In the genomic region with DNA sequence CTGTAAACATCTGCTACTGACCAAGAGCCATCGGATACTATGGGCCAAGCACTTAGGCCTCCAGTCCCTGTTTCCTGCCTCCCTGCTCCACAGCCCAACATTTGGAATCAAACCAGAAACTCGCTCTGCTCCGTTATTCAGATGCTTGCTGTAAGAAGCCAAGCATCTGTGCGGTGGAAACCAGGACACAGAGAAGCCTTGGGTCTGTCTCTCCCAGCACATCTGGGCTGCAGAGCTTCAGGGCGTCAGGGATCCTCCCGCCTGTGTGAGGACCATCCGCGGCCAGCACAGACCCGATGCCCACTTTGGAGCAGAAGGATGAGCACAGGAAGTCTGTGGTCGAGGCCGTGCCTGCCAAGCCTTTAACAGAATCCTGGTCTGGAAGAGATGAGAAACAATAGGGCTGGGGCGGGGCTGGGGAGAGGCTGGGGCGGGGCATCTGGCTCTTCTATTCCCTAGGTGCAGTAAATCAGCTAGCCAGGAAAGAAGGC, we compare ENCODE assay signal across 8 mouse cellular contexts. TPM values are rescaled to one million over a fixed set of nuclear protein-coding genes. Genes with fewer than 3 reads are reported as not detected.
DNase-seq lines count a peak whose midpoint lies in the region; ATAC-seq and TF ChIP-seq lines count a peak whose summit lies in the region.

No protein-coding gene starts in this region.

- H3K9me3 ChIP-seq in lung, embryonic 14.5 days (ENCODE audit: low read depth, low read length) = no peaks in the 10 kb centered on the region
- H3K9me3 ChIP-seq in embryonic facial prominence, embryonic 14.5 days (ENCODE audit: control insufficient read depth, low read length) = no peaks in the 10 kb centered on the region
- no peaks in the 10 kb centered on the region for H3K9me3 ChIP-seq in midbrain, embryonic 16.5 days (replicated peaks; ENCODE audit: control insufficient read depth, low read length, poor library complexity, severe bottlenecking)

- no peak overlapping the region for H3K4me3 ChIP-seq in lung, embryonic 14.5 days (ENCODE audit: low read depth, low read length)
- H3K4me3 ChIP-seq in embryonic facial prominence, embryonic 14.5 days (ENCODE audit: low read depth, low read length) = no peak overlapping the region
- H3K4me3 ChIP-seq in midbrain, embryonic 16.5 days (ENCODE audit: low read depth, low read length) = no peak overlapping the region

- H3K36me3 ChIP-seq in lung, embryonic 14.5 days (ENCODE audit: insufficient read depth) = no peaks in the 10 kb centered on the region
- no peaks in the 10 kb centered on the region for H3K36me3 ChIP-seq in embryonic facial prominence, embryonic 14.5 days (ENCODE audit: control insufficient read depth, insufficient read depth, low read length)
- H3K36me3 ChIP-seq in midbrain, embryonic 16.5 days (ENCODE audit: control insufficient read depth, insufficient read depth, low read length) = no peaks in the 10 kb centered on the region

- H3K9ac ChIP-seq in lung, embryonic 14.5 days = no peak overlapping the region
- no peak overlapping the region for H3K9ac ChIP-seq in embryonic facial prominence, embryonic 14.5 days (ENCODE audit: low read depth, low read length)
- no peak overlapping the region; the same call in 1 of the 2 replicates for H3K9ac ChIP-seq in midbrain, embryonic 16.5 days (ENCODE audit: low read depth, low read length)

- peaks cover 15% of the 10 kb centered on the region for H3K4me1 ChIP-seq in lung, embryonic 14.5 days (ENCODE audit: insufficient read depth)
- H3K4me1 ChIP-seq in embryonic facial prominence, embryonic 14.5 days (ENCODE audit: control insufficient read depth, insufficient read depth, low read length) = peaks cover 13% of the 10 kb centered on the region; the same call in 1 of the 2 replicates
- peaks cover 9% of the 10 kb centered on the region; the same call in 1 of the 2 replicates for H3K4me1 ChIP-seq in midbrain, embryonic 16.5 days (ENCODE audit: control insufficient read depth, insufficient read depth, low read length)

- ATAC-seq in lung, embryonic 14.5 days (ENCODE audit: insufficient read depth) = no peak
- ATAC-seq in embryonic facial prominence, embryonic 14.5 days (ENCODE audit: low read depth) = peak; percentile 54
- ATAC-seq in megakaryocyte, adult 5-6 weeks (ENCODE audit: poor library complexity, severe bottlenecking) = no peak
- ATAC-seq in midbrain, embryonic 16.5 days = no peak
- no peak for ATAC-seq in CD4-positive, CD25-positive, alpha-beta regulatory T cell, adult 4 months

- intact Hi-C loops in heart, postnatal 36 days (cut with DNase I) = no loop called here

- WGBS in lung, embryonic 14.5 days = 21% methylated on average over 13 of the region's 13 CpGs
- WGBS in embryonic facial prominence, embryonic 14.5 days = 18% methylated on average over 13 of the region's 13 CpGs
- WGBS in midbrain, embryonic 16.5 days = 33% methylated on average over 13 of the region's 13 CpGs

- H3K27me3 ChIP-seq in lung, embryonic 14.5 days (ENCODE audit: insufficient read depth, low read length) = no peaks in the 10 kb centered on the region
- no peaks in the 10 kb centered on the region for H3K27me3 ChIP-seq in embryonic facial prominence, embryonic 14.5 days (replicated peaks; ENCODE audit: control insufficient read depth, insufficient read depth, low read length)
- no peaks in the 10 kb centered on the region for H3K27me3 ChIP-seq in midbrain, embryonic 16.5 days (ENCODE audit: control insufficient read depth, insufficient read depth, low read depth, low read length)

- no peak for TF ChIP-seq CTCF in lung, embryonic 14.5 days (IDR thresholded peaks at IDR 0.05; ENCODE audit: low read depth)

- H3K4me2 ChIP-seq in lung, embryonic 14.5 days = no peak overlapping the region
- H3K4me2 ChIP-seq in embryonic facial prominence, embryonic 14.5 days (ENCODE audit: low read depth, low read length) = peak overlapping the region; percentile 14; the same call in 1 of the 2 replicates
- H3K4me2 ChIP-seq in midbrain, embryonic 16.5 days (ENCODE audit: low read length) = no peak overlapping the region

- peak; percentile 71 for DNase-seq in lung, embryonic 14.5 days
- no peak for DNase-seq in lung, adult 18-20 months
- peak; percentile 80 for DNase-seq in embryonic facial prominence, embryonic 14.5 days (ENCODE audit: low spot score)
- peak; percentile 28 to 62 for DNase-seq in heart, postnatal 36 days
- DNase-seq in mesoderm, embryonic 11.5 days (ENCODE audit: low read depth, low spot score) = peak; percentile 55

- peak overlapping the region; percentile 72 for H3K27ac ChIP-seq in lung, embryonic 14.5 days (ENCODE audit: low read depth)
- H3K27ac ChIP-seq in embryonic facial prominence, embryonic 14.5 days (replicated peaks; ENCODE audit: low read depth, low read length) = peak overlapping the region; percentile 55
- H3K27ac ChIP-seq in midbrain, embryonic 16.5 days (ENCODE audit: low read length) = no peak overlapping the region

RNA-seq across cellular contexts. Expression of a gene that starts 42.2 kb away (rescaled TPM):
- polyA plus RNA-seq in lung, embryonic 14.5 days (2014; fragmentation: Nextera tagmentation; extraction: Ambion mirVana) = 8.3 and 11.1 TPM in 2 replicates
- 4.6 and 7.8 TPM in 2 replicates for polyA plus RNA-seq in embryonic facial prominence, embryonic 14.5 days (2014; fragmentation: Nextera tagmentation; extraction: Ambion mirVana)
- total RNA-seq in heart, postnatal 36 days (2021) = 10 to 100 TPM; 23.7 to 35.7 TPM
- total RNA-seq in megakaryocyte, adult 5-6 weeks (2015) = 1.9 and 2.1 TPM in 2 replicates
- total RNA-seq in megakaryocyte, adult 5-6 weeks (2017) = 0.41 and 2.2 TPM in 2 replicates
- polyA plus RNA-seq in midbrain, embryonic 16.5 days (2015; fragmentation: Nextera tagmentation; extraction: Ambion mirVana) = 1.2 and 1.3 TPM in 2 replicates
- polyA plus RNA-seq in CD4-positive, CD25-positive, alpha-beta regulatory T cell, adult 4 months (2017; shearing (Covaris generic)) = not detected

Comparison
In these comparisons a context has a peak if more than half of its experiments do, and no peak if none do; other contexts are left out.
1. DNase-seq: peak in lung, embryonic 14.5 days (single experiment), embryonic facial prominence, embryonic 14.5 days (single experiment), heart, postnatal 36 days (2 of 2) and mesoderm, embryonic 11.5 days (single experiment); none in lung, adult 18-20 months (0 of 2).